Mouse (Mus musculus) embryonic facial prominence, embryonic 10.5 days (tissue): ENCODE measurements around the gene 3110040N11Rik. TPM values are rescaled to one million over a fixed set of nuclear protein-coding genes. Genes with fewer than 3 reads are reported as not detected.
"Not testable (repeated sequence)": the region's sequence is repeated elsewhere in the genome, so short reads cannot be mapped to it uniquely, and the experiment has no call there.

Experiments used
- DNase-seq: peaks from one replicate; pipeline ENCODE4 v3.0.0-alpha.2; 2017; ENCODE audit warnings: low spot score
- H3K27ac ChIP-seq: fragments of 300-500 bp; sonication (generic); replicated peaks from 2 replicates; pipeline ENCODE4 v1.5.1; 2016; ENCODE audit warnings: mild to moderate bottlenecking
- H3K27me3 ChIP-seq: fragments of 300-500 bp; sonication (generic); replicated peaks from 2 replicates; pipeline ENCODE4 v1.6.1; 2016; ENCODE audit warnings: low read depth, mild to moderate bottlenecking; ENCODE audit not compliant: poor library complexity, severe bottlenecking
- H3K36me3 ChIP-seq: fragments of 300-500 bp; sonication (generic); replicated peaks from 2 replicates; pipeline ENCODE4 v1.6.1; 2016; ENCODE audit warnings: mild to moderate bottlenecking, moderate library complexity
- H3K4me1 ChIP-seq: fragments of 300-500 bp; sonication (generic); 2 replicates; pipeline ENCODE4 v1.6.1; 2016
- H3K4me3 ChIP-seq: fragments of 300-500 bp; sonication (generic); 2 replicates; pipeline ENCODE4 v1.5.1; 2016; ENCODE audit warnings: mild to moderate bottlenecking, moderate library complexity
- H3K9me3 ChIP-seq: fragments of 300-500 bp; sonication (generic); 2 replicates; pipeline ENCODE4 v1.6.1; 2016; ENCODE audit warnings: mild to moderate bottlenecking
- WGBS: fragments of 180-500 bp; shearing (Covaris S2); methylation state at CpG from one replicate; pipeline ENCODE4 v1.1.7; 2016; 5-methylcytosine and 5-hydroxymethylcytosine counted together
- polyA plus RNA-seq: library from polyadenylated mRNA; unstranded; fragments of >200 nt; fragmentation: Nextera tagmentation; extraction: Ambion mirVana; gene quantifications from 2 replicates; pipeline ENCODE4 v1.2.1, GENCODE M21; 2016

Gene 3110040N11Rik
- polyA plus RNA-seq, result 42.6 and 50.2 TPM in 2 replicates

GRCm38 (mm10) chr7:81789095-81789757, at the start of gene 3110040N11Rik:
Gene 3110040N11Rik, minus strand, starts transcription at chr7:81789478.
- H3K27ac ChIP-seq, result peak within 1 kb of the TSS; percentile 93
- peaks cover 45% of the 10 kb centered on the region for H3K36me3 ChIP-seq
- H3K4me3 ChIP-seq, result peak within 1 kb of the TSS; percentile 68
- H3K27me3 ChIP-seq, result no peaks in the 10 kb centered on the region
- WGBS, result under 1% methylated on average over 38 of the region's 38 CpGs
- peaks cover 15% of the 10 kb centered on the region for H3K4me1 ChIP-seq
- no peaks in the 10 kb centered on the region for H3K9me3 ChIP-seq
- peak; percentile 90 for DNase-seq

GRCm38 (mm10) chr7:81837771-81838170, 48.5 kb upstream of the 3110040N11Rik start:
- not testable (repeated sequence) for H3K27ac ChIP-seq, H3K9me3 ChIP-seq, H3K4me1 ChIP-seq, H3K36me3 ChIP-seq, H3K4me3 ChIP-seq, DNase-seq, H3K27me3 ChIP-seq
- 85% methylated on average over 5 of the region's 5 CpGs for WGBS

- Histone ChIP-seq H3K9me3 (no peaks in the 10 kb centered on the region), H3K36me3 (no peaks in the 10 kb centered on the region), H3K27me3 (no peaks in the 10 kb centered on the region), H3K4me3 (no peak overlapping the region), H3K27ac (no peak overlapping the region), H3K4me1 (no peaks in the 10 kb centered on the region)
- DNase-seq, result no peak
- WGBS, result 83% methylated on average over 5 of the region's 5 CpGs
These were observed 46.2 kb upstream of the 3110040N11Rik start for GRCm38 (mm10) chr7:81835430-81835829.

GRCm38 (mm10) chr7:81834847-81835246, 45.6 kb upstream of the 3110040N11Rik start:
- no peak overlapping the region for H3K27ac ChIP-seq
- no peaks in the 10 kb centered on the region for H3K27me3 ChIP-seq
- no peak for DNase-seq
- H3K4me1 ChIP-seq, result peaks cover 3% of the 10 kb centered on the region
- no peaks in the 10 kb centered on the region for H3K9me3 ChIP-seq
- H3K36me3 ChIP-seq, result no peaks in the 10 kb centered on the region
- no peak overlapping the region for H3K4me3 ChIP-seq

GRCm38 (mm10) chr7:81829379-81829894, 40.2 kb upstream of the 3110040N11Rik start, which contains the start of gene Btbd1:
Gene Btbd1, minus strand, starts transcription at chr7:81829431.
- Histone ChIP-seq H3K27me3 (no peaks in the 10 kb centered on the region), H3K4me3 (peak within 1 kb of the TSS; percentile 90), H3K4me1 (peaks cover 46% of the 10 kb centered on the region), H3K9me3 (no peaks in the 10 kb centered on the region), H3K27ac (peak within 1 kb of the TSS; percentile 95), H3K36me3 (no peaks in the 10 kb centered on the region)
- peak; percentile 90 for DNase-seq
- under 1% methylated on average over 58 of the region's 58 CpGs for WGBS

- peak overlapping the region; percentile 95 for H3K27ac ChIP-seq
- H3K27me3 ChIP-seq, result no peaks in the 10 kb centered on the region
- H3K36me3 ChIP-seq, result no peaks in the 10 kb centered on the region
- peak; percentile 64 for DNase-seq
- peaks cover 51% of the 10 kb centered on the region for H3K4me1 ChIP-seq
- no peaks in the 10 kb centered on the region for H3K9me3 ChIP-seq
- peak overlapping the region; percentile 90 for H3K4me3 ChIP-seq
- under 1% methylated on average over 91 of the region's 91 CpGs for WGBS
These were observed 39.6 kb upstream of the 3110040N11Rik start for GRCm38 (mm10) chr7:81828681-81829378.

- H3K4me1 ChIP-seq, result peaks cover 51% of the 10 kb centered on the region
- WGBS, result 31% methylated on average over 17 of the region's 17 CpGs
These were observed 38.8 kb upstream of the 3110040N11Rik start for GRCm38 (mm10) chr7:81827806-81828667.

GRCm38 (mm10) chr7:81825381-81825780, 36.1 kb upstream of the 3110040N11Rik start:
- WGBS, result 62% methylated on average over 3 of the region's 3 CpGs
- Histone ChIP-seq H3K4me3 (no peak overlapping the region), H3K4me1 (peaks cover 51% of the 10 kb centered on the region), H3K36me3 (no peaks in the 10 kb centered on the region), H3K9me3 (no peaks in the 10 kb centered on the region), H3K27me3 (no peaks in the 10 kb centered on the region), H3K27ac (no peak overlapping the region)
- no peak for DNase-seq

More at GRCm38 (mm10) chr7:81827806-81828667, 38.8 kb upstream of the 3110040N11Rik start:
- no peak for DNase-seq
- H3K9me3 ChIP-seq, result no peaks in the 10 kb centered on the region
- H3K4me3 ChIP-seq, result peak overlapping the region; percentile 90
- H3K27me3 ChIP-seq, result no peaks in the 10 kb centered on the region
- no peaks in the 10 kb centered on the region for H3K36me3 ChIP-seq
- peak overlapping the region; percentile 95 for H3K27ac ChIP-seq

- no peaks in the 10 kb centered on the region for H3K27me3 ChIP-seq
- H3K4me1 ChIP-seq, result peaks cover 48% of the 10 kb centered on the region
- no peak overlapping the region for H3K27ac ChIP-seq
- no peak overlapping the region for H3K4me3 ChIP-seq
- DNase-seq, result no peak
- 50% methylated on average over 3 of the region's 3 CpGs for WGBS
- no peaks in the 10 kb centered on the region for H3K36me3 ChIP-seq
- no peaks in the 10 kb centered on the region for H3K9me3 ChIP-seq
These were observed 35.6 kb upstream of the 3110040N11Rik start for GRCm38 (mm10) chr7:81824906-81825305.

- 74% methylated on average over 5 of the region's 5 CpGs for WGBS
- Histone ChIP-seq H3K27me3 (no peaks in the 10 kb centered on the region), H3K9me3 (no peaks in the 10 kb centered on the region), H3K27ac (no peak overlapping the region), H3K4me1 (no peaks in the 10 kb centered on the region), H3K36me3 (peaks cover 38% of the 10 kb centered on the region), H3K4me3 (no peak overlapping the region)
- no peak for DNase-seq
These were observed 16.8 kb upstream of the 3110040N11Rik start for GRCm38 (mm10) chr7:81806067-81806466.

- no peaks in the 10 kb centered on the region for H3K9me3 ChIP-seq
- peaks cover 15% of the 10 kb centered on the region for H3K4me1 ChIP-seq
- H3K27me3 ChIP-seq, result no peaks in the 10 kb centered on the region
- 7% methylated on average over 5 of the region's 5 CpGs for WGBS
- H3K27ac ChIP-seq, result peak overlapping the region; percentile 93
- DNase-seq, result peak; percentile 21
- H3K36me3 ChIP-seq, result peaks cover 40% of the 10 kb centered on the region
- H3K4me3 ChIP-seq, result peak overlapping the region; percentile 68
These were observed 742 bp downstream of the 3110040N11Rik start for GRCm38 (mm10) chr7:81788536-81788935.

GRCm38 (mm10) chr7:81777667-81778218, 11.5 kb downstream of the 3110040N11Rik start:
- no peaks in the 10 kb centered on the region for H3K27me3 ChIP-seq
- no peaks in the 10 kb centered on the region for H3K4me1 ChIP-seq
- H3K9me3 ChIP-seq, result peaks cover 11% of the 10 kb centered on the region; the same call in 1 of the 2 replicates
- peaks cover 53% of the 10 kb centered on the region for H3K36me3 ChIP-seq
- 81% methylated on average over 10 of the region's 10 CpGs for WGBS
- H3K4me3 ChIP-seq, result no peak overlapping the region
- no peak overlapping the region for H3K27ac ChIP-seq
- no peak for DNase-seq
